Mouse (Mus musculus): ENCODE results near the gene Cfap65. TPM values are rescaled to one million over a fixed set of nuclear protein-coding genes. Genes with fewer than 3 reads are reported as not detected.

Gene Cfap65
- polyA plus RNA-seq, 1 experiment from 2014 or later: 0.55 TPM

DNA sequence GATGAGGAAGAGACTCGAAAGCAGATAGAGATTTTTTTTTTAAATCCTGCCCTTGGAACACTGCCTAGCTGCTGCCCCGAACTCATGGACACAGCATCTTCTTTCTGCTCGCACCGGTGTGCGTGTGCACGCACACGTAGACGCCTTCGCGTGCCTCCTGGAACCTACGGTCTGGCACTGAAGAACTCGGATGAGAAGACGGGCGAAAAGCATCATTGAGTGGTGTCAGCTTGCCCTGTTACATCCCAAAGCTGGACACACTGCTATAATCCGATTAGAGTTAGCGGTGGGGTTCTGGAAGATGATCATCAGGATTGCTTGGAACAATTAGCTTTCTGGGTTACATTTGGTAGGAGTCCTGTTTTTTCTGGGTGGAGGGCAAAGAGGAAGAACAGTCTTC is 76.6 kb downstream of the Cfap65 start:
- Histone ChIP-seq H3K9ac (peak overlapping the region; percentile 38; the same call in 1 of the 2 replicates), H3K9me3 (no peaks in the 10 kb centered on the region), H3K4me2 (peak overlapping the region; percentile 94), H3K4me3 (replicated peaks) (peak overlapping the region; percentile 65), H3K27me3 (peaks cover 68% of the 10 kb centered on the region), H3K4me1 (peaks cover 52% of the 10 kb centered on the region), H3K27ac (no peak overlapping the region), H3K36me3 (replicated peaks) (no peaks in the 10 kb centered on the region)
- ATAC-seq (ENCODE audit: low FRiP score): no peak
- WGBS: 3% methylated on average over 16 of the region's 16 CpGs

DNA sequence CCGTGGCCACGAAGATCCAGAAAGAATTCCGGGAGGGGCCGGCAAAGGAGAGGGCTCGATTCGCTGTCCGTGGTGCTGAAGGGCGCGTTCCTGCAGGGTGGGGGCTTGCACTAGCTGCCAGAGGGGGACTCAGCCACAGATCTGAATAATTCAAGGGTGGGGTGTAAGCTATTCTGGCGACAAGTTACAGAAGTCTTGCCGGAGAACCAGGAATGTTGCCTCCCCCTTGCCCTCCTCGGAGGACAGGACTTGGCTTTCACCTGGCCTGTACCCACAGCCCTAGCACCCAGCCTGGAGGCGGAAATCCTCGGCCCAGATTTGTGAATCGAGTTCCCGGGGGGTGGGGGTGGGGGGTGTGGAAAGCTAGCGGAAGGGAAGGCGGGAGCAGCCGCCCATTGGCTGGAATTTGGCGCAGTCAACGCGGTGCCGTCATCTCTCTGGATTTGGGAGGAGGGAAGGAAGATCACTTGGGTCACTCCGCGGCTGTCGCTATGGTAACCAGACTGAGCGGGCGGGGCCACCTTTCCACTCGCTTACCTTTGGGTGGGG is 77.2 kb downstream of the Cfap65 start:
- peaks cover 74% of the 10 kb centered on the region for H3K27me3 ChIP-seq
- ATAC-seq (ENCODE audit: low FRiP score): peak; percentile 60
- no peaks in the 10 kb centered on the region for H3K36me3 ChIP-seq (replicated peaks)
- peak overlapping the region; percentile 65 for H3K4me3 ChIP-seq (replicated peaks)
- WGBS: under 1% methylated on average over 29 of the region's 29 CpGs
- H3K9me3 ChIP-seq: no peaks in the 10 kb centered on the region
- peak overlapping the region; percentile 45; the same call in 1 of the 2 replicates for H3K9ac ChIP-seq
- peak overlapping the region; percentile 94 for H3K4me2 ChIP-seq
- no peak overlapping the region for H3K27ac ChIP-seq
- H3K4me1 ChIP-seq: peaks cover 54% of the 10 kb centered on the region

DNA sequence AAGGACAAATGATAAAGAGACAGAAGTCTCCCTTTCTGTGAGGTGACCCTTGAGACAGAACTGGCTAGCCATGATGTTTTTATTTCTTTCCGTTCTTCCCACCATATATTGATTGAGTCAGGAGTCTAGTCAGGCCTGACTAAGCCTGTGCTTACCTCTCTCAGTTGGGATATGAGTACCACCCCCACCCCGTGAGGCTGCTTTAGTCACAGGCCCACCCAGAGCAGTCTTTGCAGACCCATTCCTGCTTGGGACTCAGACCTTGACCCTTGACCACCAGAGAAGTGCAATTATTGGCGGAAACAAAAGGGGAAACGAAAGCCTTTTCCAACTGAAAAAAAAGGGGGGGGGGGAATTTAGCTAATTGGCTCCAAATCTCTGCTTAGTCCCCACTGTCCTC is 77.7 kb downstream of the Cfap65 start:
- 6% methylated on average over 4 of the region's 4 CpGs for WGBS
- Histone ChIP-seq H3K27ac (no peak overlapping the region), H3K36me3 (replicated peaks) (no peaks in the 10 kb centered on the region), H3K9me3 (no peaks in the 10 kb centered on the region), H3K27me3 (peaks cover 80% of the 10 kb centered on the region), H3K4me3 (replicated peaks) (peak overlapping the region; percentile 65), H3K4me2 (peak overlapping the region; percentile 94), H3K4me1 (peaks cover 54% of the 10 kb centered on the region), H3K9ac (no peak overlapping the region)
- ATAC-seq (ENCODE audit: low FRiP score): no peak

DNA sequence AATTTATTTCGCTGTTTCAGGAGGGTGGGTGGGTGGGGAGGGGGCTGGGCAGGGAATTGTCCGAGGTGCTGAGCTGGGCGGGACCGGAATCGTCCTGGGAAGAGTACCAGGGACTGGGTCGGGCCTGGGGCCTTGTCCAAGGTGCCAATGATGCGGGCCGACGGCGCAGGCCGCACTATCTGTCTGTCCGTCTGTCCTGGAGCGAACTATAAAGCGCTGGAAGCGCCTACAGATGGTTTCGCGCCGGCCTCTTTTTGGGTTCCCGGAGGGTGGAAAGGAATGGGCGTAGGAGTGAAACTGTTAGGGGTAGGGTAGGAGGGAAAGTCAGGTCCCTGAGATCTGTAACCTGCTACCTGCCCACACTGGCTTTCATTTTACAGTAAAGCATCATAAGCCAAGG is 78.2 kb downstream of the Cfap65 start:
- no peak for ATAC-seq (ENCODE audit: low FRiP score)
- H3K9me3 ChIP-seq: no peaks in the 10 kb centered on the region
- 3% methylated on average over 20 of the region's 20 CpGs for WGBS
- peaks cover 83% of the 10 kb centered on the region for H3K27me3 ChIP-seq
- H3K27ac ChIP-seq: no peak overlapping the region
- H3K4me2 ChIP-seq: peak overlapping the region; percentile 94
- peaks cover 54% of the 10 kb centered on the region for H3K4me1 ChIP-seq
- no peak overlapping the region for H3K9ac ChIP-seq
- peak overlapping the region; percentile 65 for H3K4me3 ChIP-seq (replicated peaks)
- no peaks in the 10 kb centered on the region for H3K36me3 ChIP-seq (replicated peaks)

DNA sequence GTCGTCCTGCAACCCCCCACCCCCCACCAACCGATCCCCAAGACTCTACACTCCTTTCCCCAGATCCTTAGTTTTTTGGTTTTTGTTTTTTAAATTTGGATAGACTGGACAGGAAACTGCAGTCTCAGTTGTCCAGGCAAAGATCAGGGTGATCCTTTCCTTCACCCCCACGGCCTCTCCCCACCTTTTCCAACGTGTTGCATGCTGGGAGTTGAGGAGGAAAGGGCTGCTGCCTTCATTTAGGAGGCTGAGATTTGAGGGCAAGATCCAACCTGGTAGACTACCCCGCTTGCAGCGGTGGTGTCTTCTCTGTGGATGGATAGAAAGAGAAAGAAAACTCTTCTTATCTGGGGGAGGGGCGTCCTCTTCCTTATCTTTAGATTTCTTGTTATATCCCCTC is 78.6 kb downstream of the Cfap65 start:
- H3K27ac ChIP-seq: no peak overlapping the region
- WGBS: under 1% methylated on average over 7 of the region's 7 CpGs

DNA sequence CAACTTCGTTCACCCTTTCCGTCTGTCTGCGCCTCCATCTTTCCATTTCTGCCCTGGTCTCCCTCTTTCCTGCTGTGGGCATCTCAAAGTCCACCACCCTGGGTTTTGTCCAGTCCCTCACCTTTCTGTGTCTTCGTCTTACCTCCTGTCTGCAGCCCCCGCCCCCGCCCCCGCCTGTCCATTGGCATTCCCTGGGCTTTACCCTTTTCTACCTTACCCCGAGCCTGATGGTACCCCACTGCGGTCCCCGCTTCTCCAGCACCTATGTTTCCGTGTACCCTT is 79.0 kb downstream of the Cfap65 start:
- 4% methylated on average over 11 of the region's 11 CpGs for WGBS
- Histone ChIP-seq H3K27ac (no peak overlapping the region), H3K9ac (peak overlapping the region; percentile 84), H3K4me1 (peaks cover 62% of the 10 kb centered on the region), H3K4me3 (replicated peaks) (peak overlapping the region; percentile 65), H3K4me2 (peak overlapping the region; percentile 94), H3K27me3 (peaks cover 84% of the 10 kb centered on the region), H3K9me3 (no peaks in the 10 kb centered on the region), H3K36me3 (replicated peaks) (no peaks in the 10 kb centered on the region)
- ATAC-seq (ENCODE audit: low FRiP score): no peak

More for the DNA sequence above, 78.6 kb downstream of the Cfap65 start:
- no peak for ATAC-seq (ENCODE audit: low FRiP score)
- Histone ChIP-seq H3K4me2 (peak overlapping the region; percentile 94), H3K4me1 (peaks cover 58% of the 10 kb centered on the region), H3K4me3 (replicated peaks) (peak overlapping the region; percentile 65), H3K9ac (0 out of 2 replicates have a peak overlapping the region, but pooled peaks have one; percentile 84), H3K27me3 (peaks cover 83% of the 10 kb centered on the region), H3K36me3 (replicated peaks) (no peaks in the 10 kb centered on the region), H3K9me3 (no peaks in the 10 kb centered on the region)

DNA sequence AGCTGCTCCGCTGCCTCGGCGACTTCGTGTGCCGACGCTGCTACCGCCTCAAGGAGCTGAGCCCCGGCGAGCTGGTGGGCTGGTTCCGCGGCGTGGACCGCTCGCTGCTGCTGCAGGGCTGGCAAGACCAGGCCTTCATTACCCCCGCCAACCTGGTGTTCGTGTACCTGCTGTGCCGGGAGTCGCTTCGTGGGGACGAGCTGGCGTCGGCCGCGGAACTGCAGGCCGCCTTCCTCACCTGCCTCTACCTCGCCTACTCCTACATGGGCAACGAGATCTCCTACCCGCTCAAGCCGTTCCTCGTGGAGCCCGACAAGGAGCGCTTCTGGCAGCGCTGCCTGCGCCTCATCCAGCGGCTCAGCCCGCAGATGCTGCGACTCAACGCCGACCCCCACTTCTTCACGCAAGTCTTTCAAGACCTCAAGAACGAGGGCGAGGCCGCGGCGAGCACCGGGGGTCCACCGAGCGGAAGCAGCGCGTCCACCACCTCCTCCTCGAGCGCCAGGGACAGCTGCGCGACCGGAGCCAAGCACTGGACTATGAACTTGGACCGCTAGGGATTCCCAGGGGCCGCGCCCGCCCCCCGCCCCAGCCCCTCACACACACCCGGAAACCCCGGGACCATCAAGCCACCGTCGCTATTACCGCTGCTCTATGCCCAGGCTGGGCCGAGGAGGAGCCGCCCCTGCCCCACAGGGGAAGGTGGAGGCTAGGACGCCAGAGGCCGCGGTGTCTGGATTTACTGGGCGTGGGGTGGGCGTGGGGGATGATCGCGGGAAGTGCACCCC is 79.6 kb downstream of the Cfap65 start:
- peaks cover 86% of the 10 kb centered on the region for H3K27me3 ChIP-seq
- ATAC-seq (ENCODE audit: low FRiP score): no peak

DNA sequence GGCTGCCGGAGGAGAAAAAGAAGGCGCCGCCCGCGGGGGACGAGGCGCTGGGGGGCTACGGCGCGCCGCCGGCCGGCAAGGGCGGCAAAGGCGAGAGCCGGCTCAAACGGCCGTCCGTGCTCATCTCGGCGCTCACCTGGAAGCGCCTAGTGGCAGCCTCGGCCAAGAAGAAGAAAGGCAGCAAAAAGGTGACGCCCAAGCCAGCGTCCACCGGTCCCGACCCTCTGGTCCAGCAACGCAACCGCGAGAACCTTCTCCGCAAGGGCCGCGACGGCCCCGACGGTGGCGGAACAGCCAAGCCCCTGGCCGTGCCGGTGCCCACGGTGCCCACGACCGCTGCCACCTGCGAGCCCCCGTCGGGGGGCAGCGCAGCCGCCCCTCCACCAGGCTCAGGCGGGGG is 80.2 kb downstream of the Cfap65 start:
- H3K9me3 ChIP-seq: no peaks in the 10 kb centered on the region
- H3K27me3 ChIP-seq: peaks cover 88% of the 10 kb centered on the region
- peak overlapping the region; percentile 94 for H3K4me2 ChIP-seq
- peak overlapping the region; percentile 84 for H3K9ac ChIP-seq
- H3K4me3 ChIP-seq (replicated peaks): peak overlapping the region; percentile 65
- H3K36me3 ChIP-seq (replicated peaks): no peaks in the 10 kb centered on the region
- 0 out of 2 replicates have a peak, but pooled peaks have one; percentile 2 for ATAC-seq (ENCODE audit: low FRiP score)
- 0% methylated on average over 44 of the region's 48 CpGs for WGBS
- H3K4me1 ChIP-seq: peaks cover 75% of the 10 kb centered on the region
- H3K27ac ChIP-seq: peak overlapping the region; percentile 72

More for the DNA sequence above, 79.6 kb downstream of the Cfap65 start:
- Histone ChIP-seq H3K4me1 (peaks cover 68% of the 10 kb centered on the region), H3K27ac (no peak overlapping the region), H3K4me2 (peak overlapping the region; percentile 94), H3K4me3 (replicated peaks) (peak overlapping the region; percentile 65), H3K36me3 (replicated peaks) (no peaks in the 10 kb centered on the region), H3K9me3 (no peaks in the 10 kb centered on the region), H3K9ac (peak overlapping the region; percentile 84)
- WGBS: 1% methylated on average over 70 of the region's 74 CpGs

DNA sequence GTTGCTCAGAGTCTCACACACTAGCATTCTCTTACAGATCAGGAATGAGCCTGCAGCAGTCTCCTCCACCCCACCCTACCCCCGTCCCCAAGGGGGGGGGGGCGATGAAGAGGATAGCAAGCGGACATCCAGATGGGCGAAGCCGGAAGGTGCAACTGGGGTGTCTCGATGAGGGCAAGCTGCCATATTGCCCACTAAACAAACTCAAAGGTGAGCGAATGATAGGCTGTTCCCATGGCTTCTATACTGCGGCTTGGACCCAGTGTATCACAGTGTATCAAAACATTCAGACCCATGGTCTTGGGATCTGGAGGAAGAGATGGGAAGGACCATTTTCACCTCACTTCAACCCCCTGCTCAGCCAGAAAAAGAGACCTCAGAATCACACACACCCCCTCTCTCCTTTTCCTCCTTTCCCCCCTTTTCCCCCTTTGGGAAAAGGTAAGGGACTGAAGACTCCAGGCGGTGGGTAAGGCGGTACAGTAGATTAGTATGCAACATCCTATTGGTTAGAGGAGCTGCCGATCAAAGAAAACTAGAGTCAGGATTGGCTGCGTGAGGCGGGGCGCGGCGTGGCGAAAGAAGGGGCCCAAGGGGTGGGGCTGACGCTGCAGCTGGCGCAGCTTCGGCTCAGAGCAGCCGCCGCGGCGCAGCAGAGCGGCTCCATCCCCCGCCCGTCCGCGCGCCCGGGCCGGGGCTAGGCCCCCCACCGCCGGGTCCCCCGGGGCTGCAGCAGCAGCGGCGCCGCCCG is 80.9 kb downstream of the Cfap65 start, which contains the start of gene Cdk5r2:
Gene Cdk5r2, plus strand, starts transcription at position 629 of the 751 bp plus-strand sequence.
- WGBS: 3% methylated on average over 39 of the region's 39 CpGs
- peak within 1 kb of the TSS; percentile 94 for H3K4me2 ChIP-seq
- peak within 1 kb of the TSS; percentile 65 for H3K4me3 ChIP-seq (replicated peaks)
- no peaks in the 10 kb centered on the region for H3K36me3 ChIP-seq (replicated peaks)
- peaks cover 71% of the 10 kb centered on the region for H3K4me1 ChIP-seq
- peaks cover 88% of the 10 kb centered on the region for H3K27me3 ChIP-seq
- peak within 1 kb of the TSS; percentile 84 for H3K9ac ChIP-seq
- peak; percentile 91 for ATAC-seq (ENCODE audit: low FRiP score)
- H3K9me3 ChIP-seq: no peaks in the 10 kb centered on the region
- peak within 1 kb of the TSS; percentile 72 for H3K27ac ChIP-seq

MicroRNA genes within 50 kb of the gene (microRNA counts, 519-probe panel; counts per million panel counts)
- microRNA mmu-miR-375: 3,021 counts per million, percentile 24 among the panel's probes with 10 or more counts

Small RNA genes lying within 50 kb of the gene (microRNA-seq; reads per million reads assigned to microRNA genes)
- 355 reads per million, percentile 65 among the genes with 10 or more reads in this experiment for gene Mir375

Other genes with a start within 250 kb of the Cfap65 start
- 3.0 and 3.3 TPM in 2 replicates for gene Cyp27a1, start 222.0 kb downstream of the Cfap65 start, polyA plus RNA-seq (2016; fragmentation: Nextera tagmentation; extraction: Ambion mirVana)
- not detected in 2 replicates for gene Prkag3, start 186.4 kb downstream of the Cfap65 start, polyA plus RNA-seq (2016; fragmentation: Nextera tagmentation; extraction: Ambion mirVana)
- gene Wnt6, start 163.7 kb downstream of the Cfap65 start, polyA plus RNA-seq (2016; fragmentation: Nextera tagmentation; extraction: Ambion mirVana): 3.3 and 4.5 TPM in 2 replicates
- gene Wnt10a, start 144.1 kb downstream of the Cfap65 start, polyA plus RNA-seq (2016; fragmentation: Nextera tagmentation; extraction: Ambion mirVana): 1.00 and 2.0 TPM in 2 replicates
- gene Cdk5r2, start 80.7 kb downstream of the Cfap65 start, polyA plus RNA-seq (2016; fragmentation: Nextera tagmentation; extraction: Ambion mirVana): 2.0 TPM in 2 replicates
- gene Fev, start 50.2 kb downstream of the Cfap65 start, polyA plus RNA-seq (2016; fragmentation: Nextera tagmentation; extraction: Ambion mirVana): not detected in 2 replicates
- gene Cryba2, start 42.5 kb downstream of the Cfap65 start, polyA plus RNA-seq (2016; fragmentation: Nextera tagmentation; extraction: Ambion mirVana): not detected in 2 replicates
- gene Ihh, start 16.1 kb upstream of the Cfap65 start, polyA plus RNA-seq (2016; fragmentation: Nextera tagmentation; extraction: Ambion mirVana): 0.19 TPM in 1 of 2 replicates, not detected in the other
- 10.1 and 10.9 TPM in 2 replicates for gene Nhej1, start 189.6 kb upstream of the Cfap65 start, polyA plus RNA-seq (2016; fragmentation: Nextera tagmentation; extraction: Ambion mirVana)
- not detected in 2 replicates for gene Slc23a3, start 198.3 kb upstream of the Cfap65 start, polyA plus RNA-seq (2016; fragmentation: Nextera tagmentation; extraction: Ambion mirVana)
- 48.1 and 50.5 TPM in 2 replicates for gene Cnppd1, start 207.1 kb upstream of the Cfap65 start, polyA plus RNA-seq (2016; fragmentation: Nextera tagmentation; extraction: Ambion mirVana)
- 63.5 and 70.6 TPM in 2 replicates for gene Retreg2, start 207.2 kb upstream of the Cfap65 start, polyA plus RNA-seq (2016; fragmentation: Nextera tagmentation; extraction: Ambion mirVana)
- 30.4 and 32.8 TPM in 2 replicates for gene Zfand2b, start 233.0 kb upstream of the Cfap65 start, polyA plus RNA-seq (2016; fragmentation: Nextera tagmentation; extraction: Ambion mirVana)
- 30.8 and 36.3 TPM in 2 replicates for gene Abcb6, start 244.8 kb upstream of the Cfap65 start, polyA plus RNA-seq (2016; fragmentation: Nextera tagmentation; extraction: Ambion mirVana)

All from forebrain, embryonic 12.5 days (tissue).